Comparison of ENCODE assay signal across 8 mouse cellular contexts in the genomic region with DNA sequence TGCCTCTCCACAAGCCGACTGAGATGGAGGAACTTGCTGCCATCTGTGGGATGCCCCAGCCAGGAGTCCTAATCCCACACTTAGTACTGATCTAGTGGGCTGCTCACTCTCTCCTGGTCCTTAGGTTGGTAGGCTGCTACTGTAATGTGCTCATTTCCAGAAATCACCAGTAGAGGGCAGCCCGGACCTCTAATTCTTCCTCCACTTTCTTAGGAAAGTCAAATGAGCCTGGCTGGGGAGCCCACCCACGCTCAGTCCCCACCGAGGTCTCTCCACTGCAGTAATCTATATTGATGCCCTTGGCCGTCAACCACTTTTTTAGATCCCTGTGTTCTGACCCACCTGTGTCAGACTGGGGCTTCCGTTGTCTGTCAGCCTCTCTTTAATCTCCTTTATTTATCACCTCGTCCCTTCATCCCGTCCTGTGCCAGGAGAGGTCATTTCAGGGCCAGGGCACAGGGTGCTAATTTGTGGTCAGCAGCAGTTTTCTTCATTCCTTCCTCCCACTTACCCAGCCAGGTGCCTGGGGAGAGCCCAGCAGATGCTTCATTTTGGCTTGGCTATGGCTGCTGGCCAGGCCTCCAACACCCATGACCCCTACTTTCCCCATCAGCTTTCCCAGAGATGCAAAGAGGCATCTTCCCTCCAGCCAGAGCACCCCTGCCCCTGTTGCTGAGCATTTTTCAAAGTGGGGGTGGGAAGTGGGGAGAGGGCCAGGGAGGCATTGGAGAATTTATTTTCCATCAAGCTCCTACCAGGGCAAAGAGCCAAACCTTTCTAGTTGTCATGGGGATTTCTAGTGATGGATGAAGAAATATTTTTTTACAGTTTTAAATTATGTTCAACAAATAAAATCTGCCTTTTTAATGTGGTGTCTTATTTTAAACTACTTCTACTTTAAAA. TPM values are rescaled to one million over a fixed set of nuclear protein-coding genes. Genes with fewer than 3 reads are reported as not detected.
DNase-seq lines count a peak whose midpoint lies in the region; ATAC-seq and TF ChIP-seq lines count a peak whose summit lies in the region.

No protein-coding gene starts in this region.

- peak; percentile 65 for ATAC-seq in granulocyte monocyte progenitor cell, adult 5-6 weeks (replicated peaks; ENCODE audit: poor library complexity, severe bottlenecking)
- ATAC-seq in limb, embryonic 13.5 days (ENCODE audit: low FRiP score, low read depth) = peak; percentile 28; the same call in 1 of the 2 replicates

- peaks cover 41% of the 10 kb centered on the region for H3K36me3 ChIP-seq in limb, embryonic 13.5 days
- peaks cover 12% of the 10 kb centered on the region for H3K36me3 ChIP-seq in myocyte (ENCODE audit: control insufficient read depth, insufficient read depth)

- peak; percentile 67 for DNase-seq in 416B (ENCODE audit: low read depth)
- DNase-seq in Muller cell, postnatal 12 days (ENCODE audit: inconsistent ontology term) = peak; percentile 82
- DNase-seq in embryo, embryonic 10.5 days (ENCODE audit: low spot score) = peak; percentile 92
- DNase-seq in kidney, adult 8-10 months = peak; percentile 45 to 82
- peak; percentile 74 for DNase-seq in thymus, postnatal 0 days (ENCODE audit: low spot score)

- no peak for TF ChIP-seq POLR2A in myocyte (IDR thresholded peaks at IDR 0.05; ENCODE audit: insufficient read length, low read depth)

- H3K27ac ChIP-seq in limb, embryonic 13.5 days = no peak overlapping the region

- H3K79me2 ChIP-seq in myocyte (ENCODE audit: control insufficient read depth, insufficient read depth) = no peaks in the 10 kb centered on the region

- H3ac ChIP-seq in myocyte (ENCODE audit: control insufficient read depth, insufficient read length) = no peak overlapping the region

- H3K9me3 ChIP-seq in limb, embryonic 13.5 days = no peaks in the 10 kb centered on the region

- H3K27me3 ChIP-seq in limb, embryonic 13.5 days = peaks cover 27% of the 10 kb centered on the region
- H3K27me3 ChIP-seq in myocyte (ENCODE audit: control insufficient read depth, insufficient read depth, insufficient read length) = no peaks in the 10 kb centered on the region

- H3K4me2 ChIP-seq in limb, embryonic 13.5 days (replicated peaks) = no peak overlapping the region
- no peak overlapping the region for H3K4me2 ChIP-seq in myocyte (ENCODE audit: low read depth)

- H3K9ac ChIP-seq in limb, embryonic 13.5 days = no peak overlapping the region

- 13% methylated on average over 8 of the region's 8 CpGs for WGBS in limb, embryonic 13.5 days

- no peak overlapping the region for H3K4me3 ChIP-seq in limb, embryonic 13.5 days
- no peak overlapping the region for H3K4me3 ChIP-seq in myocyte

- peaks cover 26% of the 10 kb centered on the region for H3K4me1 ChIP-seq in limb, embryonic 13.5 days

TF ChIP-seq in myocyte, 11 proteins besides CTCF, POLR2A, EP300 and RAD21:
- TF ChIP-seq USF1 (IDR thresholded peaks at IDR 0.05; ENCODE audit: low read depth) (no peak), TCF3 (IDR thresholded peaks at IDR 0.05; ENCODE audit: insufficient read length, low read depth) (no peak), SRF (IDR thresholded peaks at IDR 0.05; ENCODE audit: control insufficient read depth, insufficient read length, low read depth) (no peak), E2F4 (IDR thresholded peaks at IDR 0.05; ENCODE audit: insufficient read depth) (no peak), POLR2AphosphoS2 (IDR thresholded peaks at IDR 0.05; ENCODE audit: insufficient read length, low read depth) (no peak), CEBPB (IDR thresholded peaks at IDR 0.05; ENCODE audit: insufficient read depth, poor library complexity, severe bottlenecking) (no peak), REST (IDR thresholded peaks at IDR 0.05; ENCODE audit: insufficient read depth, insufficient read length) (no peak), MYOG (IDR thresholded peaks at IDR 0.05; ENCODE audit: control insufficient read depth in 1 of 3, insufficient read depth in 1 of 3, insufficient read length in 2 of 3, low read depth in 2 of 3) (peak in 1 of 3 experiments; percentile 47), TCF12 (IDR thresholded peaks at IDR 0.05; ENCODE audit: insufficient read depth, poor library complexity, severe bottlenecking) (peak; percentile 26), MYOD1 (IDR thresholded peaks at IDR 0.05; ENCODE audit: control insufficient read depth in 1 of 3, insufficient read length in 2 of 3, low read depth in 2 of 3) (peak in 2 of 3 experiments; percentile 33 to 60), MAX (IDR thresholded peaks at IDR 0.05; ENCODE audit: low read depth) (no peak)

RNA-seq across cellular contexts. Expression of gene Mmp15, which starts 5.2 kb away (rescaled TPM):
- total RNA-seq in granulocyte monocyte progenitor cell, adult 5-6 weeks (2014; fragmentation: Nextera tagmentation) = not detected in 2 replicates
- 0.13 and 0.21 TPM in 2 replicates for total RNA-seq in granulocyte monocyte progenitor cell, adult 5-6 weeks (2017)
- 7.7 and 9.2 TPM in 2 replicates for polyA plus RNA-seq in limb, embryonic 13.5 days (2015; fragmentation: Nextera tagmentation; extraction: Ambion mirVana)
- 45.1 TPM for polyA plus RNA-seq in myocyte (2012; fragmentation: generic; extraction: Trizol)
- polyA plus RNA-seq in thymus, postnatal 0 days (2015; fragmentation: Nextera tagmentation; extraction: Ambion mirVana) = 4.0 and 4.5 TPM in 2 replicates

RNA-seq across cellular contexts. Expression of gene Usb1, which starts 14.8 kb away (rescaled TPM):
- total RNA-seq in granulocyte monocyte progenitor cell, adult 5-6 weeks (2014; fragmentation: Nextera tagmentation) = 41.5 and 44.1 TPM in 2 replicates
- total RNA-seq in granulocyte monocyte progenitor cell, adult 5-6 weeks (2017) = 31.4 and 36.8 TPM in 2 replicates
- 43.5 and 46.0 TPM in 2 replicates for polyA plus RNA-seq in limb, embryonic 13.5 days (2015; fragmentation: Nextera tagmentation; extraction: Ambion mirVana)
- 42.8 TPM for polyA plus RNA-seq in myocyte (2012; fragmentation: generic; extraction: Trizol)
- 34.1 and 35.8 TPM in 2 replicates for polyA plus RNA-seq in thymus, postnatal 0 days (2015; fragmentation: Nextera tagmentation; extraction: Ambion mirVana)

RNA-seq across cellular contexts. Expression of gene Zfp319, which starts 15.1 kb away (rescaled TPM):
- total RNA-seq in granulocyte monocyte progenitor cell, adult 5-6 weeks (2014; fragmentation: Nextera tagmentation) = 5.4 and 6.9 TPM in 2 replicates
- 1.6 and 2.2 TPM in 2 replicates for total RNA-seq in granulocyte monocyte progenitor cell, adult 5-6 weeks (2017)
- 10.0 and 11.1 TPM in 2 replicates for polyA plus RNA-seq in limb, embryonic 13.5 days (2015; fragmentation: Nextera tagmentation; extraction: Ambion mirVana)
- polyA plus RNA-seq in myocyte (2012; fragmentation: generic; extraction: Trizol) = 7.4 TPM
- 6.6 and 6.7 TPM in 2 replicates for polyA plus RNA-seq in thymus, postnatal 0 days (2015; fragmentation: Nextera tagmentation; extraction: Ambion mirVana)

RNA-seq across cellular contexts. Expression of gene Tepp, which starts 36.5 kb away (rescaled TPM):
- not detected in 2 replicates for total RNA-seq in granulocyte monocyte progenitor cell, adult 5-6 weeks (2014; fragmentation: Nextera tagmentation)
- not detected in 2 replicates for total RNA-seq in granulocyte monocyte progenitor cell, adult 5-6 weeks (2017)
- 0.64 TPM in 1 of 2 replicates, not detected in the other for polyA plus RNA-seq in limb, embryonic 13.5 days (2015; fragmentation: Nextera tagmentation; extraction: Ambion mirVana)
- not detected for polyA plus RNA-seq in myocyte (2012; fragmentation: generic; extraction: Trizol)
- polyA plus RNA-seq in thymus, postnatal 0 days (2015; fragmentation: Nextera tagmentation; extraction: Ambion mirVana) = 2.7 and 2.8 TPM in 2 replicates

RNA-seq across cellular contexts. Expression of gene Cngb1, which starts 40.5 kb away (rescaled TPM):
- 8.2 and 8.5 TPM in 2 replicates for total RNA-seq in granulocyte monocyte progenitor cell, adult 5-6 weeks (2014; fragmentation: Nextera tagmentation)
- 8.6 and 10.0 TPM in 2 replicates for total RNA-seq in granulocyte monocyte progenitor cell, adult 5-6 weeks (2017)
- 0.31 and 0.61 TPM in 2 replicates for polyA plus RNA-seq in limb, embryonic 13.5 days (2015; fragmentation: Nextera tagmentation; extraction: Ambion mirVana)
- polyA plus RNA-seq in myocyte (2012; fragmentation: generic; extraction: Trizol) = 0.07 TPM
- 0.67 and 1.2 TPM in 2 replicates for polyA plus RNA-seq in thymus, postnatal 0 days (2015; fragmentation: Nextera tagmentation; extraction: Ambion mirVana)
